Mouse (Mus musculus): ENCODE results near the gene Hipk2.

The Hipk2 gene

GRCm38 (mm10) chr6:38829452-38829851 lies 46.5 kb downstream of the Hipk2 start:
- DNase-seq (ENCODE audit: low spot score in 2 of 2) = no peak

DNA sequence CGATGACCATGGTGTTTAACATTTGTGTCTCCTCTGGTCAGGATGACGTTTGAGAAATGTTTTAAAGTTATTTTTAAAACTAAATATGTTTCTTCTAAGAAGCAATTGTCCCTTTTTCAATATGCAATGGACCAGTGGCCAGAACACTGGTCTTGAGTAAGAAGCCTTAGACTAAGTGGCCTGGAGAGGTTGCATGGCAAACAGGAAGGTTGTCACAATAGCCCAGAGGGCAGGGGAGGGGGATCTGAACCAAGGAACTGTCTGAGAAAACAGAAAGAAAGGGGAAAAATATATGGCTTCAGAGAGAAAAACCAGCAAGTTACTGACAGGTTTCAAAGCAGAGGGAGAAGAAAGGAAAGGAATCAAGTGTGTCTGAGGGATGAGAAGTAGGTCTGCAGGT lies 47.8 kb downstream of the Hipk2 start:
- no peak for DNase-seq (ENCODE audit: low spot score in 2 of 2)

GRCm38 (mm10) chr6:38827435-38827834 lies 48.5 kb downstream of the Hipk2 start:
- DNase-seq (ENCODE audit: low spot score in 2 of 2) = no peak

DNA sequence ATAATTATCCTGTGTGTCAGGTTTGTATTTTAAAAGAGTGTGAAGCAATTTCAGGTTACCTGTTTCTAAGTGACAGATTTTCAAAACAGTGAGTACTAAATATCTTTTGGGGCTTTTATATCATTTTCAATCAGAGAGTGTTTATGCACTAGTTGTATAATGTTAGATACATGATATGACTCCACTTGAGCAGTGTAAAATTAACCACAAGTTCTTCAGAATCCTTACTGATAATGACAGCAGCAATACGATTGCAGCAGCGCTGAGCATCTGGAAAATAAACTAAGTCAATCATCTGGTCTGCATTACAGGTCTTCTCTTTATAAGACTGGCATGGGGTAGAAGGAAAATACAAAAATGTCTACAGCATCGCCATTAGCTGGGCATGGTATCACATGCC lies 49.1 kb downstream of the Hipk2 start:
- no peak for DNase-seq (ENCODE audit: low spot score in 2 of 2)

GRCm38 (mm10) chr6:38825886-38826285 lies 50.1 kb downstream of the Hipk2 start:
- DNase-seq (ENCODE audit: low spot score in 2 of 2) = no peak

DNA sequence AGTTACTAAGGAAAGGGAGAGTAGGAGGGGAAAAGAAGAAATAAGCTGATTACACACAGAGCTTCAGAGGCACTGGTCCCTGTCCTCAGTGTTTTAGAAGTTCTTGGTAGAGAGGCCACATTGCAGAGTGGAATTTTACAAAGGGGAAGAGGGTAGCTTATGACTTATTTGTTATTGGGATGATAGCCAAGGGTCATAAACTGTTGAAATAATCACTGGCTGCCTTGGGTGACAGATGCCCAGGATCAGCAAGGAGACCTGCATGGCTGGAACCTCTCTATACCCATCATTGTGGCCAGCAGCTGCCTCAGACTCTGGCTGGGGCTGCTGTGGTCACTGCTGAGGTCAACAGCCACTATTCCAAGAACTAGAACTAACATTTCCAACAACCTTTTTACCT lies 52.1 kb downstream of the Hipk2 start:
- DNase-seq (ENCODE audit: low spot score in 2 of 2) = no peak

- DNase-seq (ENCODE audit: low spot score in 2 of 2) = no peak
These were observed 52.8 kb downstream of the Hipk2 start for GRCm38 (mm10) chr6:38823164-38823563.

DNA sequence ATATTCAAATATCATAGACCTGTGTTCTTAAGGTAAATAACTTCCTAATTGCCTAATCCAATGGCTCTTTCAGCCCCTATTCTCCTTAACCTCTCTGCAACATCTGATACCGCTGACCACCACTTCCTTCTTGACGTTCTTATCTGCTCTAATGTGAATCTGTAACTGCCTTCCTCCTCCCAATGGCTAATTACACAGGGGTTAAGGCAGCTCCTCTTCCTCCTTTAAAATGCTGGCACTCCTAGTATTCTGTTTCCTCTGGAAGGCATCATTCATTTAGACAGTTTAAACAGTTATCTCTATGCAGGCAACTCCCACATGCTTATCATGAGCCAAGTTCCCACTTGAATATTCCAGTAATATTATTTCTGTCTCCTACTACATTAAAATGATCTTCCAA lies 54.3 kb downstream of the Hipk2 start:
- no peak for DNase-seq (ENCODE audit: low spot score in 2 of 2)

- no peak for DNase-seq (ENCODE audit: low spot score in 2 of 2)
These were observed 55.1 kb downstream of the Hipk2 start for GRCm38 (mm10) chr6:38820862-38821261.

DNA sequence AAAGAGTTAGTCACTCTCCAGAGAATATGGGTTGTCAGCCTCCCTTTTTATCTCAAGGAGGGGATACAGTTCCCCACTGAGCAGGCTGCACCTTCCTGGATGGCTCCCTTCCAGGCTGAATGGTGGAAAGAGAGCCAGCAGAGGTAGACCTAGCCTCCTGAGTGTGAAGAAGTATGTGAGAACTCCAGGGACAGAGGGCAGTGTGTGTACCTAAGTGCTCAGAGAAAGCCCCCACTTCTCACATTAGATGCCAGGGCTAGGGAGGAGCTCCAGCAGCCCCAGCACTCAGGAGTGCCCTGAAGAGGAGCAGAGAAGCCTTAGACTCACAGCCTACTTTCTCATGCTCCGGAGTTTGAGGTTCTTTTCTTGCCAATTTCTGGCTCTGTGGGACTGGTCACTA lies 59.7 kb downstream of the Hipk2 start:
- DNase-seq (ENCODE audit: low spot score in 2 of 2) = no peak

- no peak for DNase-seq (ENCODE audit: low spot score in 2 of 2)
These were observed 60.4 kb downstream of the Hipk2 start for GRCm38 (mm10) chr6:38815582-38815981.

DNA sequence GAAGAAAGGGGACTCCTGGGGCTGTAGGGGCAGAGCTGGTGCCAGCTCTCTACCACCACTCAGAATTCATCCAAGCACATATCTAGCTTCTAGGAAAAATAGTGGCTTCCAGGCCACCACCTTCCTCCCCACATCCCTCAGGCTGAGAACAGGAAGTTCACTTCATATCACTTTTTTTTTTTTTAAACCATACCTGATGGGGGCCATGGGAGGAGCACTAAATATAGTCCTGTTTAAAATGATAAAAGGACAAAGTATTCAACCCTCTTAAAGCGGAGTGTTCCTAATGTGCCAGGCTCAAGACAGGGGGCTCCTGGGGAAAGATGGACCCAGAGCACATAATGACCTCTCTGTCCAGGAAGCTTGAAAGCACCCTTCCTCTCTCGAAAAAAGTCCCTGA lies 61.3 kb downstream of the Hipk2 start:
- DNase-seq (ENCODE audit: low spot score in 2 of 2) = no peak

- DNase-seq (ENCODE audit: low spot score in 2 of 2) = no peak
These were observed 64.4 kb downstream of the Hipk2 start for GRCm38 (mm10) chr6:38811459-38812145.

- no peak for DNase-seq (ENCODE audit: low spot score in 2 of 2)
These were observed 65.9 kb downstream of the Hipk2 start for GRCm38 (mm10) chr6:38810121-38810475.

GRCm38 (mm10) chr6:38809396-38810120 lies 66.4 kb downstream of the Hipk2 start:
- no peak for DNase-seq (ENCODE audit: low spot score in 2 of 2)

- DNase-seq (ENCODE audit: low spot score in 2 of 2) = no peak
These were observed 67.6 kb downstream of the Hipk2 start for GRCm38 (mm10) chr6:38808317-38808716.

DNA sequence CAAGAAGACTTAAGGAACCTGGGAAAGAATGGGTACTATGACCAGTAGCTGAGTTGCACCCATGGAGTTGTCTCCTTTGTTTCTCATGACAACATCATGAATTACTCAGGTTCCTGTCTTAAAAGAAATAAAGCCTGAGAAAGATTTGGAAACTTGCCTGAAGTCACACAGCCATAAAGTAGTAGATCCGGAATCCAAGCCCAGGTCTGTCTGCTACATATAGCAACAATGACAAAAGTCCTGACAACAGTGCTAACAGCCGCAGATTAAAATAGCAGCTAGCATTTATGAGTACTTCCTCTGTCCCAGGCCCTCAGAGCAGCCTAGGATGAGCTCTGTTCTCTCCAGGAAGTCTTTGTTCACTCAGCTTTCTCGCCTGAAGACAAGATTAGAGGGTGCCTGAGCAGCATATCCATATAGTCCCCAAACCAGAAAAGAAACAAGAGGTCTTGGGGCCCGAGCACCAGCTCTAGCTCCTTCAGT lies 69.0 kb downstream of the Hipk2 start:
- DNase-seq (ENCODE audit: low spot score in 2 of 2) = no peak

GRCm38 (mm10) chr6:38805612-38806011 lies 70.4 kb downstream of the Hipk2 start:
- no peak for DNase-seq (ENCODE audit: low spot score in 2 of 2)

DNA sequence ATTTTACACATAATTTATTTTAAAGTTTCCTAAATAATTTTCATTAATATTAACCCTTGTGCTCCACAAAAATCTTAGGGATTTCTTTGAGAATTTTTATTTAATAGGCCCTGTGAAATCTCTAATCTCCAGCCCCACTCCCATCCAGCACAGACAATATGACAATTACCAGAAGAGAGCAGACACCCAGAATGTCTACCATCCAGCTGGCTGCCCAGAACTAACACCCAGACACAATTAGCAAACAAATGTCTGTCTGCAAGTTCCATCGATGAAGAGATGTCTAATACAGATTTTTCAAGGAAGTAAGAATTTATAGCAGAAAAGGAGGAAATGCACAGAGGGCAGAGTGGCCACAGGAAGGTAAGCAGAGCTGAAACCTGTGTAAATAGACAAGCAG lies 74.7 kb downstream of the Hipk2 start:
- DNase-seq (ENCODE audit: low spot score in 2 of 2) = no peak

DNA sequence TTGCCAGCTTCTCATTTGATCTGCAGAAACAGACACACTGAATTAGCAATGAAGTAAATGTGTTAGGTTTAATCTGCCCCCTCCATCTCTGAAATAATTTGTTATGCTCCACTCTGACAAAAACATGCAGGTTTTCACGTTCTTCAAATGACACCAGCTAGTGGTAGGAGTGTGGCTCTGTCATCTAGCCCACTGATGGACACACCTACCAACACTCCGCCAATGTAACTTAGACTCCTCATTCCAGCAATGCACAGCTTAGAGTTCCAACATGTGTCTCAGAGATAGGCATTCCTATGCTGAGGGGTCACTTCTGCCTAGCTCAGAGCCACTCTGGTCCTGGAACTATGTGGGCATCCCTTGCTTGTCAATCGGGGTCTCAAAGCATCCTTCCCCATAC lies 78.4 kb downstream of the Hipk2 start:
- no peak for DNase-seq (ENCODE audit: low spot score in 2 of 2)

GRCm38 (mm10) chr6:38796993-38797392 lies 79.0 kb downstream of the Hipk2 start:
- no peak for DNase-seq (ENCODE audit: low spot score in 2 of 2)

- DNase-seq (ENCODE audit: low spot score in 2 of 2) = no peak
These were observed 79.6 kb downstream of the Hipk2 start for GRCm38 (mm10) chr6:38796388-38796787.

- no peak for DNase-seq (ENCODE audit: low spot score in 2 of 2)
These were observed 80.7 kb downstream of the Hipk2 start for GRCm38 (mm10) chr6:38795096-38795816.

All from spleen, postnatal 14 days (tissue).